Mouse (Mus musculus): ENCODE results near the gene B3gnt2.

GRCm38 (mm10) chr11:22808040-22808439 lies 52.7 kb downstream of the B3gnt2 start:
- no peak for TF ChIP-seq CTCF (IDR thresholded peaks at IDR 0.05; ENCODE audit: borderline replicate concordance, control insufficient read depth, extremely low read depth, insufficient read depth, low read length, poor library complexity)
- TF ChIP-seq POLR2A (IDR thresholded peaks at IDR 0.05; ENCODE audit: control insufficient read depth, extremely low read depth, insufficient read depth, low read length, poor library complexity), result no peak

Measured in thymus, adult 2 months (tissue).